Mouse (Mus musculus) lung, embryonic 14.5 days (tissue): ENCODE results near the gene Vps16. TPM values are rescaled to one million over a fixed set of nuclear protein-coding genes. Genes with fewer than 3 reads are reported as not detected.

Source experiments
- ATAC-seq: fragments of 200-750 bp; cut with Nextera tagmentation; 2 replicates; pipeline ENCODE4 v1.8.0; 2017; ENCODE audit warnings: mild to moderate bottlenecking, moderate TSS enrichment, moderate library complexity; ENCODE audit not compliant: insufficient read depth
- DNase-seq: peaks from one replicate; pipeline ENCODE4 v3.0.0-alpha.2; 2015
- H3K27ac ChIP-seq: fragments of 300-500 bp; sonication (generic); 2 replicates; pipeline ENCODE4 v1.5.1; 2014; ENCODE audit warnings: low read depth, mild to moderate bottlenecking, moderate library complexity
- H3K27me3 ChIP-seq: fragments of 300-500 bp; sonication (generic); 2 replicates; pipeline ENCODE4 v1.6.1; 2014; ENCODE audit warnings: low read length, control low read depth; ENCODE audit not compliant: insufficient read depth
- H3K36me3 ChIP-seq: fragments of 300-500 bp; sonication (generic); 2 replicates; pipeline ENCODE4 v1.6.1; 2014; ENCODE audit warnings: control low read depth; ENCODE audit not compliant: insufficient read depth
- H3K4me1 ChIP-seq: fragments of 300-500 bp; sonication (generic); 2 replicates; pipeline ENCODE4 v1.6.1; 2014; ENCODE audit warnings: antibody characterized with exemption, control low read depth; ENCODE audit not compliant: insufficient read depth
- H3K4me2 ChIP-seq: fragments of 300-500 bp; sonication (generic); 2 replicates; pipeline ENCODE4 v1.6.1; 2014; ENCODE audit warnings: mild to moderate bottlenecking
- H3K4me3 ChIP-seq: fragments of 300-500 bp; sonication (generic); 2 replicates; pipeline ENCODE4 v1.5.1; 2014; ENCODE audit warnings: low read depth, low read length
- H3K9ac ChIP-seq: fragments of 300-500 bp; sonication (generic); 2 replicates; pipeline ENCODE4 v1.6.1; 2014
- H3K9me3 ChIP-seq: fragments of 300-500 bp; sonication (generic); 2 replicates; pipeline ENCODE4 v1.6.1; 2016; ENCODE audit warnings: low read depth, low read length, control low read depth
- CTCF ChIP-seq: IDR thresholded peaks from 2 replicates; pipeline ENCODE4 v1.5.1; 2016; ENCODE audit warnings: antibody characterized with exemption, low read depth
- WGBS: fragments of 180-500 bp; shearing (Covaris S2); extraction: QIAGEN DNeasy Blood & Tissue Kit; methylation state at CpG from one replicate; pipeline ENCODE4 v1.1.7; 2014; 5-methylcytosine and 5-hydroxymethylcytosine counted together
- polyA plus RNA-seq: library from polyadenylated mRNA; unstranded; fragments of >200 nt; fragmentation: Nextera tagmentation; extraction: Ambion mirVana; gene quantifications from 2 replicates; pipeline ENCODE4 v1.2.1, GENCODE M21; 2014

Gene Vps16
- polyA plus RNA-seq, 1 experiment from 2014 or later: 63.3 TPM

DNA sequence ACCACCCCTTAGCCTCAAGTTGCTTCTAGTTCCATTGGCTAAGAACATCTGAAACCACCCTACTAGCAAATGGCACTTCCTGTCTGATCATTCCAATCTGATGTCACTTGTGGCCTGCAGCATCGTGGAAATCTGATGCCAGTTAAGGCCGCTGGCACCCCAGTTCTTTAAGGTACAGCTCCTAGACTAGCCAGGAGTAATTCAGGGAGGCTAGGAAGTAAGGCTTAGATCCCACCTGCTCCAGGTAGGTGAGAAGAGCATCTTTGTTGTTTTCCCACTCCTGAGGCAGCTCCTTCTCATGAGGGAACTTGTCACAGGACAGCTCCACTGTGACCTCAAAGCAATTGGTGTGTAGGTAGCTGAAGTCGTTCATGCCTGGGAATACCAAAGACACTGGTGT is 31.3 kb upstream of the Vps16 start:
- no peaks in the 10 kb centered on the region for H3K9me3 ChIP-seq
- no peaks in the 10 kb centered on the region for H3K4me1 ChIP-seq
- no peak overlapping the region for H3K4me2 ChIP-seq
- no peak overlapping the region for H3K4me3 ChIP-seq
- DNase-seq (no peak), ATAC-seq (no peak)
- no peak for TF ChIP-seq CTCF
- H3K9ac ChIP-seq: no peak overlapping the region
- no peaks in the 10 kb centered on the region for H3K27me3 ChIP-seq
- 80% methylated on average over 3 of the region's 3 CpGs for WGBS
- peaks cover 37% of the 10 kb centered on the region; the same call in 1 of the 2 replicates for H3K36me3 ChIP-seq
- no peak overlapping the region for H3K27ac ChIP-seq

DNA sequence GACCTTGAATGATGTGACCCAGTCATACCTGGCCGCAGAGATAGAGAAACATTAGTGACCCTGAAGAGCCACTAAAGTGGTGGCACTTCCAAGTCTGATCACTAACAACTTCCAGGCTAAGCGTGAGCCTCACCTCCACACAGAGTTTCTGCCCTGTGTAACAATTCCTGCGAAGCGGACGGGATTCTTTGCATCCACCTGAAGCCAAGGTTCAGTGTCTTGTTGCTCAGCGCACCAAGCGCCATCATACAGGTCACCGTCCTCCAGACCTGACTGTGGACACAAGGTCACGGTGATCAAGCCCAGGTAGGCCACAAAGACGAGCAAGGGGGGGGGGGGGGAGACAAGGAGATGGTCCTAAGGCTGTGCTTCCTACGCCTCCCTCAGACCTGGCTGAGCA is 28.4 kb upstream of the Vps16 start:
- H3K4me1 ChIP-seq: no peaks in the 10 kb centered on the region
- no peak overlapping the region for H3K9ac ChIP-seq
- peaks cover 33% of the 10 kb centered on the region; the same call in 1 of the 2 replicates for H3K36me3 ChIP-seq
- H3K4me2 ChIP-seq: no peak overlapping the region
- H3K9me3 ChIP-seq: no peaks in the 10 kb centered on the region
- no peak overlapping the region for H3K27ac ChIP-seq
- DNase-seq: no peak
- ATAC-seq: no peak
- no peaks in the 10 kb centered on the region for H3K27me3 ChIP-seq
- no peak overlapping the region for H3K4me3 ChIP-seq
- no peak for TF ChIP-seq CTCF
- 93% methylated on average over 11 of the region's 11 CpGs for WGBS

DNA sequence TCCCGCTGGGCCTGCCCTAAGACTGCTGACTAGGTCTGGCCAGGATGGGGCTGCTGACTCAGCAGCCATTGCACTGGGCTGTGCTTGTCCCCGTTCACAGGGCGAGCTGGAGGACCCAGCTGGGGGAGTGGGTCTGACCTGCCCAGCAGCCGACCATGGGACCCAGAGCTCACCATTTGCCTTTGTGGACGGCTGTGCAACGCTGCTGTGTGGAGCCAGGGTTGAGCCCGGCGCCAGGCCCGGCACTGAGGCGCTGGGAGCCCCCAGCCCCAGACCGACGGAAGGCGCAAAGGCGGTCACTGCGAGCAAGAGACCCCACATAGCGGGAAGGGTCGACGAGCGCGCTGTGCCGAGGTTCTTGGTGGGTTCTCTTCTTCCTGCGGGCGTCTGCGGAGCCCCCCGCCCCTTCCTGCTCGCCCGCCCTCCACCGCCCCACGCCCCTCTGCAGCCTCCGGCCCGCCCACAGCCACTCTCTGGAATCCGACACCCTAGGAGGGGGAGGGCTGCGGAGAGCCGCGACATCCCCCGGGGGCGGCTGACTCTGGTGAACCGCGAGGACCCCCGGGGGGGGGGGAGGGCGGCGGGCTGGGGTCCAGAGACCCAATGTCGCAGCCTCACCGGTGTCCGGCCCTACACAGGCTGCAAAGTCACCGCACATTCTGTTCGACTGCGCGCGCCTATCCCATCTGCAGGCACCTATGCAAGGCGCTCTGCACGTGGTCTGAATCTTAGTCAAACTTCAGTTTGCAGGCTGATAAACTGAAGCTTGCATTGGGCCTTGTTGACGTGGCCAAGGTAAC is 26.8 kb upstream of the Vps16 start, which contains the start of gene Cpxm1:
Cpxm1 (minus strand) TSS at position 389 of the 800 bp plus-strand sequence.
- peak; percentile 81 for DNase-seq
- Histone ChIP-seq H3K4me3 (peak within 1 kb of the TSS; percentile 58), H3K9ac (peak within 1 kb of the TSS; percentile 78), H3K4me1 (no peaks in the 10 kb centered on the region), H3K27ac (no peak within 1 kb of the TSS; the same call in 1 of the 2 replicates), H3K9me3 (no peaks in the 10 kb centered on the region), H3K27me3 (no peaks in the 10 kb centered on the region), H3K36me3 (peaks cover 22% of the 10 kb centered on the region; the same call in 1 of the 2 replicates), H3K4me2 (peak within 1 kb of the TSS; percentile 79)
- peak; percentile 94 for ATAC-seq
- WGBS: under 1% methylated on average over 45 of the region's 53 CpGs
- TF ChIP-seq CTCF: no peak

DNA sequence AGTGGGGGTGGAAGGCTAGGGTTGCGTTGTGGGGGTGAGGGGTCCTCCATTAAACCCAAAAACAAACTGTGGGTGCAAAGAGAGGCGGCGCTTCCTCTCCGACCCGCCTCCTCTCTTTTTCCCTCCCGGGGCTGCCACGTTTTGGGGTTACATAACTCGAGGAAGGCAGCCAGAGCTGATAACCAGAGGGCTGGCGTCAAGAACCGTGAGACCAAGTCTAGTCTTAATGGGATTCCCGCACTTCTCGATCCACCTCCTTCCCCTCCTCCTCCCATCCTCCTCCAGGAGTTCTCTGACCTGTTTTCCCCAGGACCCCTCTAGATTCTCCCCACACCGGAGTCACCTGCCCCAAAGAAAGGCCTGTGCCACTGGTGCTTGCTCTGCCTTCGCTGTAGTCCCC is 26.0 kb upstream of the Vps16 start:
- Histone ChIP-seq H3K4me1 (no peaks in the 10 kb centered on the region), H3K9me3 (no peaks in the 10 kb centered on the region), H3K27me3 (no peaks in the 10 kb centered on the region), H3K36me3 (peaks cover 22% of the 10 kb centered on the region; the same call in 1 of the 2 replicates), H3K4me2 (peak overlapping the region; percentile 79), H3K4me3 (peak overlapping the region; percentile 58), H3K9ac (peak overlapping the region; percentile 78; the same call in 1 of the 2 replicates), H3K27ac (no peak overlapping the region; the same call in 1 of the 2 replicates)
- peak; percentile 63 for DNase-seq
- no peak for TF ChIP-seq CTCF
- WGBS: 9% methylated on average over 14 of the region's 14 CpGs
- ATAC-seq: peak; percentile 22

DNA sequence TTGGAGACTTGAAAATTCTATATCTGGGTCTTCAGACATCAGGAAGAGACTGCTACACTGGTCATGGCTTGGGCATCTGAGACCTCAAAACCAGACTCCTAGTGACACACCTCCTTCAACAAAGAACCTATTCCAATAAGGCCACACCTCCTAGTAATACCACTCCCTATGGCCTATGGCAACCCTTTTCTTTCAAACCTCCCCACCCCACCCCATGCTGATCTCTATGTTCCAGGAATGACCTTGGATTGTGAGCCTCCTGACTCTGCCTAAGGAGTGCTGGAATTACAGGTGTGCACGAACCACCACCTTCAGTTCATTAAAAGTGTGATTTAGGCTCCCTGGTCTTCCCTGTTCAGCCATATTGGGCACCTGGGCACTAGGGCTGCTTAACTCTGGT is 24.1 kb upstream of the Vps16 start:
- Histone ChIP-seq H3K27me3 (no peaks in the 10 kb centered on the region), H3K4me1 (no peaks in the 10 kb centered on the region), H3K4me3 (no peak overlapping the region), H3K9ac (no peak overlapping the region), H3K9me3 (no peaks in the 10 kb centered on the region), H3K4me2 (no peak overlapping the region), H3K36me3 (peaks cover 8% of the 10 kb centered on the region; the same call in 1 of the 2 replicates), H3K27ac (no peak overlapping the region)
- ATAC-seq (no peak), DNase-seq (no peak)
- no peak for TF ChIP-seq CTCF
- 81% methylated on average over 1 of the region's 1 CpGs for WGBS

DNA sequence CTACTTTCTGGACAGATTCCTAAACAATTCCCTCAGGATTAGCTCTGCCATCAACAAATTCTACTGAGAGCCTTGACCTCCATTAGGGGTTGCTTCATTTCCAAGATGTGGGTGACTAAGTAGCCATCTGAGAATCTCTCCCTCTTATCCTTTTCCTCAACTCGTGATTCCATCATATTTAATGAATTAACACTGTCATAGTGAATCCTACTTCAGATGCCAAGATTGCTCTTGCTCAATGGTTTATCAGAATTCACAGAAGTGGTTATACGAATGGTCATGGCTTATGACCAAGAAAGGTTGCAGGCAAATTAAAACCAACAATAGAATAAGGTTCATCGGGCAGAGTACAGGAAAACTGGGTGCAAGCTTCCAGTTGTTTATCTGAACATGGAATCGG is 22.2 kb upstream of the Vps16 start:
- no peak for ATAC-seq

DNA sequence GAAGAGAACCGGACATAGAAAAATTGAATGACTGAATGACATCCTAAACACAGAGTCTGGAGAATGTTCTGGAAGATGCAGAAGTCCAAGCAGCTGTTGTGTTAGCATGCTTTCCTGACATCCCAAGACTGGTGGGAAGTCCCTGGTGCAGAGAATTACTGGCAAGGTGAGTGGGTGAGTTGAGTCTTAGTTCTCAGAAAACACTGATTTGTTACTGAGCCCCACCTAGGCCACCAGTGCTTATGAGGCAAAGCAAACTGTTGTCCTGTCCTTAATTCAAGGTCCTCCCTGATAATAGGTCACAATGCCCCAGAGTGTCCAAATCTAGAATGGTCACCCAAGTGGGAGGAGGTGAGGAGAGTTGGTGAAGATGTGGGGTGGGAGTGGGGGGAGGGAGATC is 19.2 kb upstream of the Vps16 start, which contains the start of the genes Gm28372 and 1700020A23Rik:
Gm28372 (plus strand) TSS at position 301 of the 400 bp plus-strand sequence.
1700020A23Rik (plus strand) TSS at position 321 of the 400 bp plus-strand sequence.
- no peak for TF ChIP-seq CTCF
- Histone ChIP-seq H3K4me3 (no peak within 1 kb of the TSS), H3K27ac (no peak within 1 kb of the TSS), H3K27me3 (no peaks in the 10 kb centered on the region), H3K4me1 (no peaks in the 10 kb centered on the region), H3K4me2 (no peak within 1 kb of the TSS), H3K9ac (no peak within 1 kb of the TSS), H3K9me3 (no peaks in the 10 kb centered on the region), H3K36me3 (no peaks in the 10 kb centered on the region)
- WGBS: 85% methylated on average over 1 of the region's 1 CpGs
- DNase-seq: no peak
- no peak for ATAC-seq

More for the DNA sequence above, 22.2 kb upstream of the Vps16 start:
- Histone ChIP-seq H3K27me3 (no peaks in the 10 kb centered on the region), H3K27ac (no peak overlapping the region), H3K4me1 (no peaks in the 10 kb centered on the region), H3K9ac (no peak overlapping the region), H3K4me3 (no peak overlapping the region), H3K4me2 (no peak overlapping the region), H3K36me3 (no peaks in the 10 kb centered on the region), H3K9me3 (no peaks in the 10 kb centered on the region)
- DNase-seq: no peak
- TF ChIP-seq CTCF: no peak
- 65% methylated on average over 4 of the region's 4 CpGs for WGBS
